Mouse (Mus musculus): ENCODE results near the gene Mrpl4.

DNA sequence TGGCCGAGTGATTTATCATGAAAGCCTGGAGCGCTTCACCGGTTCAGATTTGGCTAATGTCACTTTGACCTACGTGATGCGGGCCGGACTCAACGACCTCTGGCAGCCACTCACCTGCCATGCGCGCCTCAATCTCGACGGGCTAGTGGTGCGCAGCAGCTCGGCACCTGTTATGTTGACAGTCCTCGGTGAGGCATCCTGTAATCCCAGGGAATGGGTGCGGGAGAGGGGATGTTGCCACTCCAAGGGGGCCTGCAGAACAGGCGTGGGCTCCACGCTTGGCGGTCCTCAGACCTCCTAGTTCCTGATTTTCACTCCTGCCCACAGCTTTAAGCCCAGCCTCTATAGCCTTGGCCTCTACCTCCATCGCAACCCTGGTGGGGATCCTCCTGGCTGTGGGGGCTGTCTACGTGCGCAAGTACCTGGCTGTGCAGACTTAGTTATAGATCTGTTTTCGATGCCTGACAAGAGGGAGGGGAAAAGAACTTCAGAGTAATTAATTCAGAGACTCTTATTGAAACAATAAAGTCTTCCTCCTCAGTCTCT is 27.6 kb downstream of the Mrpl4 start:
- TF ChIP-seq EP300 (IDR thresholded peaks at IDR 0.05; ENCODE audit: low read depth) (no peak), CTCF (IDR thresholded peaks at IDR 0.05; ENCODE audit: low read depth) (no peak)
